Mouse (Mus musculus) liver, embryonic 14.5 days (tissue): Measurements from ENCODE around the gene Bcl2l1.
A peak's percentile ranks its signal among the peaks of the same experiment; 100 is the strongest.

ENCODE experiments used
- CTCF ChIP-seq: IDR thresholded peaks from 2 replicates; pipeline ENCODE4 v1.5.1; 2016; ENCODE audit warnings: antibody characterized with exemption, low read depth, control low read depth
- EP300 ChIP-seq: IDR thresholded peaks from 2 replicates; pipeline ENCODE4 v1.6.1; 2016; ENCODE audit warnings: antibody characterized with exemption, low read depth

- TF ChIP-seq CTCF, result peak; percentile 99
- TF ChIP-seq EP300, result no peak
Observed at GRCm38 (mm10) chr2:152766387-152767123, 65.0 kb downstream of the Bcl2l1 start.
